Mouse (Mus musculus) lung, postnatal 0 days (tissue): ENCODE data around the gene Asxl1.

ENCODE experiments used
- CTCF ChIP-seq: IDR thresholded peaks from 2 replicates; pipeline ENCODE4 v1.5.1; 2016; ENCODE audit warnings: antibody characterized with exemption, mild to moderate bottlenecking
- EP300 ChIP-seq: IDR thresholded peaks from 2 replicates; pipeline ENCODE4 v1.6.1; 2016; ENCODE audit warnings: antibody characterized with exemption, mild to moderate bottlenecking, control low read depth

DNA sequence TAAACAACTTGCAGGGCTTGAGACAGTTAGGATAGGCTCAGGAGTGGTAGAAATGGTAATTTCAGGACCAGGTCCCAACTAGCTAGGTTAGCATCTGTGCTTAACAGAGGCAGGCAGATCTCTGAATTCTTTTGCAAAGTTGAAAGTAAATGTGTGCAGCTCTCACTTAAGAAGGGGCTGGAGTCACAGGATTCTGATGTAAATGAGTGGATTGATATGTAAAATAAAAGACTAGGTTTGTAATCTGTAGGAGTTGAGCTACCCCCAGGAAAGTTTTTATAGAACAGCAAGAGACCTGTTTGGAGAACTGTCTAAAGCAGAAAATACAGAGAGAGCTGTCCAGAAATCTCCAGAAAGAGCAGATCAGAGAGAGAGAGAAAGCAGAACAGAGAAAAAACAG is 25.2 kb downstream of the Asxl1 start:
- TF ChIP-seq CTCF = no peak
- no peak for TF ChIP-seq EP300
